Mouse (Mus musculus) retina, postnatal 7 days (tissue): ENCODE data around the gene Epha2.

Experiments
- DNase-seq: peaks from one replicate; pipeline ENCODE4 v3.0.0-alpha.2; 2012; ENCODE audit warnings: low read depth, low spot score

The Epha2 gene

DNA sequence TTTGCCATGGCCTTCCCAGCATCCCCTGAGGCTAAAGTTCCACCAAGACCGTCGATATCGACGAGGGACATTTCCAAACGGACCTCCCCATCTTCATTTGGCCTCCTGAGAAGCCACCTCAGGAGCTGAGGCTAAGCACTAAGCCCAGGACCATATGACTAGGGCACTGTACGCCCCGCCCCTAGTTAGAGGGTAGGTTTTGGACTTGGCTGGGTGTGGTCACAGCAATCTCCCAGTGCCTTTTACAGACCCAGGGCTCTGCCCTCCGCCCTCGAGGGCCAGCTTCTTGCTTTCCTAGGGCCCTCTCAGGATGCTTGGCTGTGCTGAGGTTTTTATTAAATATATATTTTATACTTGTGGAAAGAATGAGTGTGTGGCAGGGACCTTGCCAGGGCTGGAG, 27.7 kb downstream of the Epha2 start:
- no peak for DNase-seq

DNA sequence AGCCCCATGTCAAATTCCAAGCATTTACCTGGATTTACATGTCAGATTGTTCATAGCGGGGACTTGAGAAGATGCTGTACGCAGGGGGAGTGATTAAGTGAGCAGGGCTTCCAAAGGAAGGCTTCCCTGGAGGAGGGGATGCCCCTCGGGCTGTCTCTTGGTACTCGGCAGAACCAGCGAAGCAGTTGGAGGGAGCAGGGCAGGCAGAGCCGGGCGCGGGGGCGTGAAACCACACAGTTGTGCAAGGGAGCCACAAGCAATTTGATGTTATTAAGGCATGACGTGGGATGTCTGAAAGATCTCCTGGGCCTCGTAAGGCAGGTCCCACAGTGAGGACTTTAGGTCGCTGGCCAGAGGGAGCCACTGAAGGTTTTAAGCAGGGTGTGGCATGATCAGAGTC, 28.9 kb downstream of the Epha2 start:
- DNase-seq, result no peak

DNA sequence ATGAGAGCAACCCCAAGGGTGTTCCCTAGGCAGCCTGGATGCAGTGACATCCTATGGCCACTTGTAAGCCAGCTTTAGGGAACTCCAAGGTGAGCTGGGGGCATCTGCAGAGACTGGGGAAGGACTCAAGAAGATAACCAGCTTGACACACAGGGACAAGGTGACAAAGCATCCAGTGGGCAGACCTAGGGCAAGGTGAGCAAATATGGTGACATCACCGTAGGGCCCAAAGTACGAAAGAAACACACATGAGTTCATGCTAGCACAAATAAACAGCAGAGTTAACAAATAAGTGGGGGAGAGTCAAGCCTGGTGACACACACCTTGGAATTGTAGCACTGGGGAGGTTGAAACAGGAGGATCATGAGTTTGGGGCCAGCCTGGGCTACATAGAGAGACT, 30.4 kb downstream of the Epha2 start:
- DNase-seq, result no peak

DNA sequence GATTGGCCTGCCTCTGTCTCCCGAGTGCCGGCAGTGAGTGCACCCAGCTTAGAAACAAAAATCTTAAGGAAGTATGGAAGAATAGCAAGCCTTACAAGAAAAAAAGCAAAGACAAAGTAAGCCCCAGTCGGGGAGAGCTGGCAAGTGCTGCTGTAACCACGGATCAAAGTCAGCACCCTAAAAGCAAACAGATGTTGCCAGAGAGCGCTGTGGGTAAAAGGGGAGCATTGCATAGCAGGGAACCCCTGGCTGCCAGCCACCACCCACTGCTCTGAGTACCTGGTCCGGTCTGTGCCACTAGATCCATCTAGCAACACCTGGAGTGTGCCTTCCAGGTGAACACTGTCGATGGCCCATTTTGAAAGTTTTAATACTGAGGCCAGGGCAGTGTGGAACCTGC, 31.2 kb downstream of the Epha2 start:
- DNase-seq, result no peak

DNA sequence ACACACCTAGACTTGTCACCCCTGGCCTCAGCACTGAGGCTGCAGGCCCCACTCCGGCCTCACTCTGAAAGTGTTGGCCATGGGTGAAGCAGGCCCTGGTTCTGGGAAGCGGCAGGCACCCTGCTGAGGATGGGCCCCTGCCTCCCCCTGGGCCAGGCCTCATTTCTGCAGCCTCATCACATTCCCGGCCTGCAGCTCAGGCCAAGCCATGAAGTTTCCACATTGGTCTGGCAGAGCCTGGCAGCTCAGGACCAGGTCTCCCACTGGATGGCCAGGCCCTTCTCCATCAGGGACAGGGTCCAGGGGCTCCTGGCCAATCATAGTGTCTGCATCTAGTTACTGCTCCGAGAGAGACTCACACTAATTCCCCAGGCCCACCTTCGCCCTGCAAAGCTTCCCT, 33.7 kb downstream of the Epha2 start:
- no peak for DNase-seq

DNA sequence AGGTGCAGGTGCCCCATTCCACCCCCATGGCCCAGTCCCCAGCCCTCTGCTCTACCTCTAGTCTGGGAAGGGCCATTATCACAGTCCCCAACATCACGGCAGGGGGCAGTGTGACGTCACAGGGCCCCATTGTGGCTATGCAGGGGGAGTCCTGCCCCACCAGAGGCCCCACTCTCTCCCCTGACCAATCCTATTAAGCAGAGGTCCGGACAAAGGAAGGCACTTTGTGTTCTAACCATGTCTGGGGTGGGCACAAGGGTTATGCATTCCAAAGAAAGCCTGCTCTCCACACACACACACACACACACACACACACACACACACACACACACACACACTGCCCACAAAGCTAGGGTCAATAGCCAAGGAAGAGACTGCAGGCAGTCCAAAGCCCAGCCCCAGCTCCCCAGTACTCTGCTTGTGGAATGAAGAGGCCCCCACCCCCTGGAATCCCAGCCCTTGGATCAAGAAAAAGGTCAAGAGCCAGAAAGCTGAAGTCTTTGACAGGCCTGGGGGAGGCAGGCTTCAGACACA, 34.3 kb downstream of the Epha2 start:
- no peak for DNase-seq

DNA sequence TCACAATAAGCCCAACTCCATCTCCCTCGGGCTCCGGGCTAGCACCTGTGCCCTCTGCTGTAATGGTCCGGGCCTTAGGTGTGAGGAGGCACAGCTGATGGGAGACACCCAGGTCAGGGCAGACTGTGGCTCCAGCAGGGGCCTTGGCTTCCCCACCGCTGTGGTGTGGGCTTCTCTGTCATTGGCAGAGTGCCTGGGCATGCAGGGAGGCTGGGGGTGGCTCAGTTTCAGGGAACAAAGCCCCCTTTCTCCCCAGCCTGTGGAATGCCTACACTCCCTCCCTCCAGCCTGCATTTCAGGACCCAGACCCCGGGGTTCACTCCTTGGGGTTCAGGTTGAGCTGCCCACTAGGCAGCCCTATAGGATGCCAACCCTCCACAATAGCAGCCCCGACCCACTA, 35.2 kb downstream of the Epha2 start:
- no peak for DNase-seq

DNA sequence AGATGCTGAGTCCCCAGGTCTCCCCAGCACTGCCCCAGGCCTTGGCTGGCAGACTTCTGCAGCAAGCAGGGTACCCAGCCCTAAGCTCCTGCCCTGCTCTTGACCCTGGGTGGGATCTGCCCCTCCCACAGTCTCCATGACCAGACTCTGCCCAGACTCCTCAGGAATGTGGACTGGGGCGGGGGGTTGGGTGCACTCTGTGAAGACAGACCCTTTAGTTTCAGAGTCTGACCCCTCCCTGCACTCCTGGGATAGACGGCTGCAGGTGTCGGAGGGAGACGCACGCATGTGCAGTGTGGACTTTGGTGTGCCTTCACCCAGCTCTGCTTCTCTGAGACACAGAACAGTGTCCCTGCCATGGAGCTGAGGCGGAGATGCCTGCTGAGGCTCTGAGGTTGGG, 36.9 kb downstream of the Epha2 start:
- DNase-seq, result no peak

DNA sequence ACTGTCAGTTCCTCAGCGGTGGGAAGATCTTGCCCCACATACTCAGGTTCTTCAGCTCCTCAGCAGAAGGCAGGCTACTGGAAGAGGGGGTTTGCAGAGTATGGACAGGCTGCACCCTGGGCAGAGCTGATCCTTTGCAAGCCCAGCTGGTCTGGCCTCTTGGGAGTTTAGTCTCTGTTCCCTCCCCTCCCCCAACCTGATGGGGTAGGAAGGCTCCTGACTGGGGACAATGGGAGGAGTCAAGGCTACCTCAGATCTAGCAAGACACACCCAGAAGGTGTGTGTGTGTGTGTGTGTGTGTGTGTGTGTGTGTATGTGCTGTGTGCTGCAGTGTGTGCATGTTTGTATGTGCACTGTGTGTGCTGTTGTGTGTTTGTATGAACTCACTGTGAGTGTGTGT, 37.8 kb downstream of the Epha2 start:
- peak; percentile 21 for DNase-seq

DNA sequence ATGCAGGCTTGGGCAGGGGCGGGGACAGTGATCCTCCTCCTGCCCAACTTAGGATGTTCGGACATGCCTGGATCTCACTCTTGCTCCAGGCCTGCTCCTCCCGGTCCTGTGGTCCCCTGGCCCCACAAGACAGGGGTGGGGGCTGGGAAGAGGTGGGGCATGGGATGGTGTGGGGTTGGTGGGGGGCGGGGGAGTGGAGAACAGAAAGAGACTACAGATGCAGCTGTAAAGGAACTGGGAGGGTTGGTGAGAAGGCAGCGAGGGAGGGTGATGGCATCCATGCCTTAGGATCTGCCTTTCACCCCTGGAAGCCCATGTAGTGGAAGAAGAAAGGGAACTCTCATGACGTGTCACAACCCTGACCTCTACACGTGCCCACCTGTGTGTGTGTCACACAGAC, 40.4 kb downstream of the Epha2 start:
- no peak for DNase-seq

DNA sequence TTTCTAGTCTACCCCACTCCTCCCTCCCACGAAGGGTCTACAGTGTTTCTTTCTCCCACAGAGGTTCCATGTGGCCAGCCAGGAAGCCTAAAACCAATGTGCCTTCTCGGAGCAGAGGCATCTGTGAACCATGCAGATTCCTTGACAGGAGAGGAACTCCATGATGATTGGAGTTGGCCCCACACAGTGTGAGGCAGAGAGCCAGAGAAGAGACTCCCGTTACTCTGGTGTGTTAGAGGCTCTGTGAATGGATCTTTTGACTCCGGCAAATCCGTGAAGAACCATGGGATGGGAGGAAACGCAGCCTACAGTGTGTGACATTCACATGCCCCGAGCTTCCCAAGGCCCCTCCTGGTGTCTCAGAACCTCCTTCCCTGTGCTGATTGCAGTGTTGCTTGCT, 42.5 kb downstream of the Epha2 start:
- DNase-seq, result no peak

DNA sequence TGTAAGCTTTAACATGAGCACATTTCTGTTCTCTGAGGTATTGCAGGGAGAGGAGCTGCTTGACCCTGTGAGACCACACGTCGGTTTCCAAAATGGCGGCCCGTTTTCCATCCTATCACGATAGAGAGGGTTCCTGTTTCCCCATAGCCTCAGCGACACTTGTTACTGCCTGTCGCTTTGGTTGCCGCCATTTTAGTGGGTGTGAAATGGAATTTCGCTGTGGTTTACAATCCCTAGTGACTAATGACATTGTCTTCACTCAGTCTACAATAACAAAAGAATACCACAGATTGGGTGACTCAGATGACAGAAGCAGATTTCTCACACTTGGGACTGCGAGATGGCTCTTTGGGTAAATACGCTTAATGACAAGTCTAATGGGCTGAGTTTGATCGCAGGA, 44.2 kb downstream of the Epha2 start:
- no peak for DNase-seq

DNA sequence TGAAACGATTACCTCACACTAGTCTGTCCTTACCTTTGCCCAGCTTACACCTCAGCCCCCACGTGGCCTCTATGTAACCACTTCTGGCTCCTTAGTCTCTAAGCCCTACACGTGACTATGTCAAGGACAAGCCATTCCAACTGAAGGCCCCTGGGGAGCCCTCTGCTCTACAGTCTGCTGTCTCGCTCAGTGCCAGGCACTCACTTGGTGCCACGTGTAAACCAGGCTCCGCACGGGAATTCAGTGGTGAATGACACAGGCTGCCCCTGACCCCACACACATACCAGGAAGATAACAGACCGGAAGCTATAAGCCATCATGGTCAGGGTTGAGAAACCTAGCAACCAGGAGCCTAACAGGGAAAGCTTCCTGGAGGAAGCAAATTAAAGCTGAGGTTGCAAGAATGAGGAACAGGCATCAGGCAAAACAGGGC, 46.3 kb downstream of the Epha2 start:
- no peak for DNase-seq

DNA sequence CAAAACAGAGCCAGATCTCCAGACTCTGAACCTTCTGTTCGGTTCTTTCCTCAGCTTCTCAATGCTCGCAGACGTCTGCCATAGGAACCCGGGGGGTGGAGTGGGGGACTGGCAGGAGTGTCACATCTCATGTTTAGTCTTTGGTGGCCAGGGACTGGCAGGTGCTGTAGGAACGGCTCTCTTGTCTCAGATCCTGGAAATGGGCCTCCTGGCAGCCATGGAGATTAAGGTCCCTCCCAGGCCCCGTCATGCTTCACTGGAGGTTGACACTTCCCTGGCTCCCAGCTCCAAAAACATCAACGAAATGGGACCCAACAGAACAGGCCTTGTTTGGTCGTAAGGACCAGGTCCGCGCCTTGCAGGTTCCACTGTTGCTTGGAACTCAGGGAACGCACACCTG, 47.6 kb downstream of the Epha2 start:
- DNase-seq, result no peak

DNA sequence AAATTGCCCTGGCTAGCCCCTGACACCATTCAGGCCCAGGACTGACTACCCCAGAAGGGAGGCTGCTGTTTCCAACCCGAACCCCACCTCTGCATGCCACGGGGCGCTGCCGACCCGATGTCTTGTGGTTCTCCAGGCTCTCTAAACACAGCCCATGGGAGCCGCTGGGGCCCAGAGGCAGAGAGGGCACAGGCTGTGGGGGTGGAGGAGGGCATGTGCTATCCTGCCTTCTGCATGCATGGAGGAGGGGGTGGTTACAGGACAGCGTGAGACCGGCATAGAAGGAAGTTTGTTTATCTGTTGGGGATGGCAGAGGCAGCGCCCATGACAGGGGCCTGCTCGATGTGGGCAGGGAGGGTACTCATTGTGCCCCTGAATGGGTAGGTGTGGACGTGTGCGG, 49.0 kb downstream of the Epha2 start:
- no peak for DNase-seq

DNA sequence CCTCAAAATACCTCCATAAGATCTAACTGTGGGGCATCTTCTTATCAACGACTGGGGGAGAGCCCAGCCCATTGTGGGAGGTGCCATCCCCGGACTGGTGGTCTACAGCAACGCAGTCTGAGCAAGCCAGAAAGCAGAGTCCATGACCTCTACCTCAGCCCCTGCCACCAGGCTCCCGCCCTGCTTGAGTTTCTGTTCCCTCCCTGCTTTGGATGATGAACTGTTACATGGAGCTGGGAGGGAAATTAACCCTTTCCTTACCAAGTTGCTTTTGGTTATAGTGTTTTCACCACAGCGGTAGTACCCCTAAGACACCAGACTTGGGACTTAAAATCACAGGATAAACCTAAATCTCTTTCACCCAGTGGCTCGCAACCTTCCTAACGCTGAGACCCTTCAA, 50.9 kb downstream of the Epha2 start:
- DNase-seq, result no peak

DNA sequence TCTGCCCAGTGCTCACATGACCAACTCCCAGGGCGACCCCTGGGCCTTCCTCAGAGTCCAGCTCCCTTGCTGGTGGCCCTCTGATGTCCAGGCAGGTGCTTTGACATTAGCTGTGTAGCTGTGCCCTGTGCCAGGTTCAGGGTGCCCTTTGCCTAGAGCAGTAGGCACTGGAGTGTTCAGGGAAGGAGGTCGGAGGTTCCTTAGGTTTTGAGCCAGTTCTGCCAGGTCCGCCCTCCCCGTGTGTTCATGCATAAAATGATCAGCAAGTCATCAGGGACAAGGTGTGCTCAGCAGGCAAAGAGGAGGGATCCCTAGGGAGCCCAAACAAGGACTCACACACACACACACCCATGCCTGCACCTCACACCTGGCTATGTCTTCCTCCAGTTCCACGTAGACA, 51.9 kb downstream of the Epha2 start:
- DNase-seq, result no peak

DNA sequence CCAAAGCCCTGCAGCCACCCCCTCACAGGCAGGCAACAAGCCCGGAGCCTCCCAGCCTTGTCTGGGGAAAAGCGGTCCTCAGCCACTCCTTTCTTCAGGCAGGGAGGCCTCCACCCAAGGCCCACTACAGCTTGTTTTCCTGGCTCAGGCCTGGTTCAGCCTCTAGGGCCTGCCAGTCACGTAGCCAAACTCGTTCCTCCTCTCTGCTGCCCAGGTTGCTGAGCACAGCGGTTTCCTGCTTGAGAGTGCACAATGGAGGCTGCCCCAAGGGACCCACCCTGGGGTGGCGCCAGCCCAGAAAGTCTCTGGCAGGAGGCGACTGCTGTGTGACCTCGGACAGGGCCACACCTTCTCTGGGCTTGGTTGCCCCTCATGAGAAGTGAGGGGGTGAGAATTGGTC, 52.8 kb downstream of the Epha2 start:
- no peak for DNase-seq

DNA sequence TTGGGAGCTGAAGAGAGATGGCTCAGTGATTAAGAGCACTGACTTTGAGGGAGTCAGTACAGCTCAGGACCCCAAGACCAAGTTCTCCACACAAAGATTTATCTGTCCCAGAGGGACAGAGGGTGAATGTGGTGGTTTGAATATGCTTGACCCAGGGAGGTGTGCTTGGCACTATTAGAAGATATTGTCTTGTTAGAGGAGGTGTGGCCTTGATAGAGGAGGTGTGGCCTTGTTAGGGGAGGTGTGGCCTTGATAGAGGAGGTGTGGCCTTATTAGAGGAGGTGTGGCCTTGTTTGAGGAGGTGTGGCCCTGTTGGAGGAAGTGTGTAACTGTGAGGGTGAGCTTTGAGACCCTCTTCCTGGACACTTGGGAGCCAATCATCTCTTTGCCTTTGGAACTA, 56.8 kb downstream of the Epha2 start:
- no peak for DNase-seq

DNA sequence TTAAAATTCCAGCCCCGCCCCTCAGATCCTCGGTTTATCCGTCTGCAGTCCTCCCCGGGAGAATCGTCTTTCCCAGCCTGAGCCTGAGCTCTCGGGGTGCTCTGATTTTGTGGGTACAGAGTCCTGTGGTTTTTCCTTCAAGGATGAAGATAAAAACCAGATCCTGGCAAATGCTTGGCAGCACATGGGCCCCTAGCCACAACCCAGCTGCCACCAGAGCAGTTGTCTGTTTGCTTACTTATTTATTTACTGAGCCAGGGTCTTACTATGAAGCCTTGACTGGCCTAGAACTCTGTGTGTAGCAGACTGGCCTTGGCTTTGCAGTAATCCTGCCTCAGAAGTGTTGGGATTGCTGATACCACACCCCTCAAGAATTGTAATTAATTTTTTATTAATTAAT, 58.2 kb downstream of the Epha2 start:
- DNase-seq, result no peak

DNA sequence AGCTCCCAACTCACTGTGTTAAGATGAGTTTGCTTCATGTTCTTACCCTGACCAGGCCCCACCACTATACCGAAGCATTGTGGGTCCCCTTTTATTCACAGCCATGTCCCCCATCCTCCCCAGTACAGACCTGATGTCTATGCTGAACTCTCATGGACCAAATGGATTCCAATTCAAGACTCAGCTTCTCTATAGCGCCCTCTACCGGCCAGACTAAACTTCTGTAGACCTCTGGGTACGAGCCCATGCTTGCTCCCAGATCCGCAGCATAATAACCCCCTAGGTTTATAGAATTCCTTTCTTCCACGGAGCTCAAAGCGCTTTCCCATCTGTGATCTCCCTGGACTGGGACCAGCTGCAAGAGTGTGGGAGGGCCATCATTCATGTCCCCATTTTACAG, 59.8 kb downstream of the Epha2 start:
- no peak for DNase-seq

DNA sequence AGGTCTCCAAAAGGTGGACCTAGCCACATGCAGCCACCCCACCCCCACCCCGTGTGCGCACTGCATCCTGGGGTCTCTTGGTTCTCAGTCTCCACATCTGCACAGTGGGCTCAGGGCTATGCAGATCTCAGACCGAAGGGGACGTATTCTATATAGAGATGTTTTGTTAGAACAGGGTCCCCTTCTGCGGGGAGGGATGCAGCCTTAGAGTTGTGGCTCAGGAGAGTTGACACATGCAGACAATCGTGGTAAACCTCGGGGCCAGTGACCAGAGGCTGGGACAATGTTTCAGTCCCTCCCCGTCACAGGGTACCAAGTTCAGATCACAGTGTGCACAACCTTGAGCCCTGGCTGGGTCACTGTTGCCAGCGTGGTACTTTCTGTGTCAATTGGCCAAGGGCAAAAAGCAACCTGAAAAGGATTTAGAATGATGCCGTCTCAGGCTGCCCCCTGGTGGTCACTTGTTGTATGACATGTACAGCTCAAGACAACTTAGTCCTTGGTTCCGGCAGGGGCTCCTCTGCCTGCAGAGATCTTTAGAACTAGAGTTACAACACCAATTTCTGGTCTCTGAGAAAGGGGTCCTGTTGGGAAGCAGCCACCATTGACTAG, 62.0 kb downstream of the Epha2 start:
- peak; percentile 73 for DNase-seq

DNA sequence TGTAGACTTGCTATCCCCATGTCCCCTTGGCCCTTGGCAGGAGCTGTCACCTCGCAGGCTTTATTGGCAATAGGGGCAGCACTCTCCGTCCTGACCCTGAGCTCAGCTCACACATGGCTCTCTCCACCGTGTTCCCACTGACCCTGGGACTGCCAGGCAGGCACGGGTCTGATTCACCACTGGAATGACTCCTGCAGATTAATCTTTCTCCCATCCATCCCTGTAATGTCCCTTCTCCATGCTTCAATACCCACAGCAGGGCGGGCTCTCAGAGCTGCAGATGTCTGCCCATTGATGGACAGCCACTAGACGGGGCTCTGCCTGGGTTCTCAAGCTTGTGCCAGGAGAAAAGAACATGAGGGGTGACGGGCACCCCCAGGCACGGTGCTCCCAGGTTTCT, 64.1 kb downstream of the Epha2 start:
- DNase-seq, result no peak

DNA sequence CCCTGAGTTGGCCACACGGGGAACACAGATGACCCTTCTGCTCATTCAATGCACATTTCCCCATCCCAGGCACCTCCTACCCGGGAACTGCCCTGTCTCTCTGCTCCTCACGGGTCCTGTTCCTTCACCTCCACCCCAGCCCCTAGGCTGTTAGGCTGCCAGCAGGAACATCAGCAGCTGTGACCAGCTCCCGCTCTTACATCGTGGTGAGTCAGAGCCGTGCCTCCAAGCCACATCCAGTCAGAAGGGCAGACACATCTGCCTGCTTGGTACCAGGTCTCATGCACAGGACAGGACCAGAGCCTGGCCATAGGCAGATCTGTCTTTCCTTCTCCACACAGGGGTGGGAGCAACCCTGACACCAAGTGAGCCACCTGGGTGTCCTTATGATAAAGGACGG, 64.8 kb downstream of the Epha2 start:
- DNase-seq, result no peak
